In genomic region chr1:154884275-154885206, GRCm38 (mm10) we compare ENCODE assay signal across 9 mouse cellular contexts. TPM values are rescaled to one million over a fixed set of nuclear protein-coding genes. Genes with fewer than 3 reads are reported as not detected.
A peak's percentile ranks its signal among the peaks of the same experiment; 100 is the strongest.
DNase-seq lines count a peak whose midpoint lies in the region; ATAC-seq and TF ChIP-seq lines count a peak whose summit lies in the region.
"Had no signal": no experiment of that assay in that cellular context is flagged by ENCODE, and none has a peak within 500 bp of the region (broad histone marks: within the 10 kb centered on the region; RNA-seq: fewer than 3 reads in every experiment).

Gene Cacna1e (minus strand): TSS chr1:154884501.

- peak within 1 kb of the TSS; percentile 60 for H3K4me3 ChIP-seq in embryonic facial prominence, embryonic 10.5 days
- H3K4me3 ChIP-seq in hindbrain, embryonic 15.5 days: peak within 1 kb of the TSS; percentile 38
- H3K4me3 ChIP-seq in liver, postnatal 0 days (ENCODE audit: low read depth, low read length): peak within 1 kb of the TSS; percentile 34
- peak within 1 kb of the TSS; percentile 40 for H3K4me3 ChIP-seq in stomach, postnatal 0 days (ENCODE audit: low read depth, low read length)
- H3K4me3 ChIP-seq: myocyte had no signal

- H3K9me3 ChIP-seq in embryonic facial prominence, embryonic 10.5 days: no peaks in the 10 kb centered on the region
- no peaks in the 10 kb centered on the region for H3K9me3 ChIP-seq in hindbrain, embryonic 15.5 days
- no peaks in the 10 kb centered on the region for H3K9me3 ChIP-seq in liver, postnatal 0 days (ENCODE audit: low read length)
- H3K9me3 ChIP-seq in stomach, postnatal 0 days (ENCODE audit: control insufficient read depth, low read length): no peaks in the 10 kb centered on the region

- DNase-seq in left cerebral cortex, adult 18-20 months (ENCODE audit: low spot score in 2 of 2): peak; percentile 23 to 32
- no peak for DNase-seq in left cerebral cortex, adult 9 months (ENCODE audit: low spot score in 2 of 2)
- DNase-seq in adrenal gland, postnatal 36 days: peak; percentile 28 to 34
- DNase-seq in embryonic facial prominence, embryonic 10.5 days (ENCODE audit: low spot score): peak; percentile 62
- no peak for DNase-seq in liver, postnatal 0 days
- peak; percentile 21 for DNase-seq in stomach, postnatal 0 days (ENCODE audit: low spot score)
- DNase-seq in spleen, postnatal 4 days (ENCODE audit: low spot score in 2 of 2): no peak

- peaks cover 54% of the 10 kb centered on the region for H3K27me3 ChIP-seq in embryonic facial prominence, embryonic 10.5 days (replicated peaks; ENCODE audit: low read depth, poor library complexity, severe bottlenecking)
- peaks cover 10% of the 10 kb centered on the region for H3K27me3 ChIP-seq in hindbrain, embryonic 15.5 days
- H3K27me3 ChIP-seq in liver, postnatal 0 days (ENCODE audit: insufficient read depth, low read length): peaks cover 37% of the 10 kb centered on the region
- H3K27me3 ChIP-seq in stomach, postnatal 0 days (ENCODE audit: control insufficient read depth, insufficient read depth, low read length): no peaks in the 10 kb centered on the region

- no peaks in the 10 kb centered on the region for H3K36me3 ChIP-seq in embryonic facial prominence, embryonic 10.5 days (replicated peaks)
- no peaks in the 10 kb centered on the region for H3K36me3 ChIP-seq in hindbrain, embryonic 15.5 days
- H3K36me3 ChIP-seq in liver, postnatal 0 days (replicated peaks; ENCODE audit: insufficient read depth, low read length): no peaks in the 10 kb centered on the region
- H3K36me3 ChIP-seq in stomach, postnatal 0 days (ENCODE audit: control insufficient read depth, insufficient read depth, low read length): no peaks in the 10 kb centered on the region

- no peak for TF ChIP-seq EP300 in liver, postnatal 0 days (IDR thresholded peaks at IDR 0.05; ENCODE audit: low read depth)
- no peak for TF ChIP-seq EP300 in stomach, postnatal 0 days (optimal IDR thresholded peaks at IDR 0.05)

- TF ChIP-seq CTCF in liver, postnatal 0 days (IDR thresholded peaks at IDR 0.05; ENCODE audit: low read depth): no peak
- no peak for TF ChIP-seq CTCF in stomach, postnatal 0 days (IDR thresholded peaks at IDR 0.05; ENCODE audit: low read depth)

- ATAC-seq in hindbrain, embryonic 15.5 days (ENCODE audit: low FRiP score, low read depth): peak; percentile 62
- no peak for ATAC-seq in liver, postnatal 0 days
- no peak for ATAC-seq in stomach, postnatal 0 days (ENCODE audit: low FRiP score, low TSS enrichment)

- 4% methylated on average over 31 of the region's 31 CpGs for WGBS in embryonic facial prominence, embryonic 10.5 days
- WGBS in hindbrain, embryonic 15.5 days: 6% methylated on average over 30 of the region's 31 CpGs
- WGBS in liver, postnatal 0 days (ENCODE audit: insufficient replicate concordance): 7% methylated on average over 31 of the region's 31 CpGs
- WGBS in stomach, postnatal 0 days: 12% methylated on average over 31 of the region's 31 CpGs

- H3K9ac ChIP-seq in hindbrain, embryonic 15.5 days: peak within 1 kb of the TSS; percentile 38
- H3K9ac ChIP-seq in liver, postnatal 0 days (replicated peaks): no peak within 1 kb of the TSS
- peak within 1 kb of the TSS; percentile 50 for H3K9ac ChIP-seq in stomach, postnatal 0 days (ENCODE audit: low read length)

- peak within 1 kb of the TSS; percentile 71 for H3K4me2 ChIP-seq in hindbrain, embryonic 15.5 days
- H3K4me2 ChIP-seq in liver, postnatal 0 days (ENCODE audit: low read depth, low read length): peak within 1 kb of the TSS; percentile 62
- H3K4me2 ChIP-seq in stomach, postnatal 0 days (replicated peaks; ENCODE audit: low read depth): peak within 1 kb of the TSS; percentile 60

- peaks cover 27% of the 10 kb centered on the region for H3K4me1 ChIP-seq in embryonic facial prominence, embryonic 10.5 days
- H3K4me1 ChIP-seq in hindbrain, embryonic 15.5 days (replicated peaks): peaks cover 39% of the 10 kb centered on the region
- peaks cover 6% of the 10 kb centered on the region; the same call in 1 of the 2 replicates for H3K4me1 ChIP-seq in liver, postnatal 0 days (ENCODE audit: insufficient read depth)
- no peaks in the 10 kb centered on the region for H3K4me1 ChIP-seq in stomach, postnatal 0 days (replicated peaks; ENCODE audit: control insufficient read depth, insufficient read depth)

- H3K27ac ChIP-seq in embryonic facial prominence, embryonic 10.5 days (replicated peaks): 0 out of 2 replicates have a peak within 1 kb of the TSS, but pooled peaks have one; percentile 55
- no peak within 1 kb of the TSS for H3K27ac ChIP-seq in hindbrain, embryonic 15.5 days (replicated peaks)
- H3K27ac ChIP-seq in liver, postnatal 0 days (ENCODE audit: low read depth): no peak within 1 kb of the TSS
- H3K27ac ChIP-seq in stomach, postnatal 0 days (replicated peaks): no peak within 1 kb of the TSS

RNA-seq across cellular contexts. Expression of gene Cacna1e, which starts in this region (rescaled TPM):
- 100 to 1,000 TPM; 141 to 149 TPM for total RNA-seq in left cerebral cortex, adult 18-20 months (2021)
- under 1 TPM; 0.10 to 0.13 TPM for total RNA-seq in adrenal gland, postnatal 36 days (2021)
- polyA plus RNA-seq in embryonic facial prominence, embryonic 10.5 days (2016; fragmentation: Nextera tagmentation; extraction: Ambion mirVana): 0.72 and 1.0 TPM in 2 replicates
- 14.7 and 15.2 TPM in 2 replicates for polyA plus RNA-seq in hindbrain, embryonic 15.5 days (2015; fragmentation: Nextera tagmentation; extraction: Ambion mirVana)
- polyA plus RNA-seq in liver, postnatal 0 days (2015; fragmentation: Nextera tagmentation; extraction: Ambion mirVana): 0.20 and 0.26 TPM in 2 replicates
- polyA plus RNA-seq in stomach, postnatal 0 days (2015; fragmentation: Nextera tagmentation; extraction: Ambion mirVana): 0.39 and 0.51 TPM in 2 replicates
- polyA plus RNA-seq: myocyte had no signal

Comparison
In these comparisons a context has a peak if more than half of its experiments do, and no peak if none do; other contexts are left out.
1. RNA of gene Cacna1e (total RNA-seq): 141 to 149 TPM in left cerebral cortex, adult 18-20 months; 0.10 to 0.13 TPM in adrenal gland, postnatal 36 days; every median in the first group is over 100 times any median in the second.
2. DNase-seq: peak in left cerebral cortex, adult 18-20 months (2 of 2) and embryonic facial prominence, embryonic 10.5 days (single experiment); none in left cerebral cortex, adult 9 months (0 of 2), liver, postnatal 0 days (single experiment) and spleen, postnatal 4 days (0 of 2).
3. Peak in DNase-seq in adrenal gland, postnatal 36 days; RNA of the gene not detected or under 1 TPM.
4. Peak in DNase-seq, H3K4me3 ChIP-seq, H3K9ac ChIP-seq and H3K4me2 ChIP-seq in stomach, postnatal 0 days; RNA of the gene not detected or under 1 TPM.
5. Peak in every context shown above with its lines, with median percentiles within 50 percentile points of each other: H3K4me3 ChIP-seq and H3K4me2 ChIP-seq.